Mouse (Mus musculus) hindlimb bud, embryonic 11.5 days (tissue): ENCODE data around the gene Frat2.

Experiments used
- DNase-seq: peaks from one replicate; pipeline ENCODE4 v3.0.0-alpha.2; 2012; ENCODE audit warnings: low read depth, low spot score; ENCODE audit errors: extremely low spot score

Gene Frat2

GRCm38 (mm10) chr19:41824950-41825349, 23.0 kb downstream of the Frat2 start:
- DNase-seq = no peak

GRCm38 (mm10) chr19:41822589-41822988, 25.3 kb downstream of the Frat2 start:
- no peak for DNase-seq

- no peak for DNase-seq
Observed at GRCm38 (mm10) chr19:41821436-41821835, 26.5 kb downstream of the Frat2 start.

GRCm38 (mm10) chr19:41818749-41819148, 29.2 kb downstream of the Frat2 start:
- no peak for DNase-seq

GRCm38 (mm10) chr19:41817325-41817724, 30.6 kb downstream of the Frat2 start:
- no peak for DNase-seq

- DNase-seq = no peak
Observed at GRCm38 (mm10) chr19:41816915-41817314, 31.0 kb downstream of the Frat2 start.

- DNase-seq = no peak
Observed at GRCm38 (mm10) chr19:41816410-41816809, 31.5 kb downstream of the Frat2 start.

- DNase-seq = no peak
Observed at GRCm38 (mm10) chr19:41813374-41813773, 34.6 kb downstream of the Frat2 start.

- DNase-seq = no peak
Observed at GRCm38 (mm10) chr19:41812525-41812924, 35.4 kb downstream of the Frat2 start.

- DNase-seq = no peak
Observed at GRCm38 (mm10) chr19:41810074-41810473, 37.9 kb downstream of the Frat2 start.

- no peak for DNase-seq
Observed at GRCm38 (mm10) chr19:41808104-41808634, 39.8 kb downstream of the Frat2 start.

- DNase-seq = no peak
Observed at GRCm38 (mm10) chr19:41807497-41807896, 40.4 kb downstream of the Frat2 start.

GRCm38 (mm10) chr19:41805831-41806230, 42.1 kb downstream of the Frat2 start:
- DNase-seq = no peak

GRCm38 (mm10) chr19:41803322-41803721, 44.6 kb downstream of the Frat2 start:
- DNase-seq = no peak

GRCm38 (mm10) chr19:41801742-41802369, 46.1 kb downstream of the Frat2 start, which contains the start of gene Arhgap19:
Arhgap19 (minus strand) TSS chr19:41802047.
- DNase-seq = peak; percentile 87

GRCm38 (mm10) chr19:41800986-41801741, 46.8 kb downstream of the Frat2 start:
- no peak for DNase-seq

- no peak for DNase-seq
Observed at GRCm38 (mm10) chr19:41800451-41800850, 47.5 kb downstream of the Frat2 start.

- no peak for DNase-seq
Observed at GRCm38 (mm10) chr19:41797536-41797935, 50.4 kb downstream of the Frat2 start.

- DNase-seq = no peak
Observed at GRCm38 (mm10) chr19:41796789-41797327, 51.1 kb downstream of the Frat2 start.

- no peak for DNase-seq
Observed at GRCm38 (mm10) chr19:41796148-41796760, 51.7 kb downstream of the Frat2 start.
